Mouse (Mus musculus) thymus, postnatal 4 days (tissue): Measurements from ENCODE around the gene Fbxl17.
A peak's percentile ranks its signal among the peaks of the same experiment; 100 is the strongest.

Source experiments
- DNase-seq: peaks from one replicate; pipeline ENCODE4 v3.0.0; 2021

Gene Fbxl17

DNA sequence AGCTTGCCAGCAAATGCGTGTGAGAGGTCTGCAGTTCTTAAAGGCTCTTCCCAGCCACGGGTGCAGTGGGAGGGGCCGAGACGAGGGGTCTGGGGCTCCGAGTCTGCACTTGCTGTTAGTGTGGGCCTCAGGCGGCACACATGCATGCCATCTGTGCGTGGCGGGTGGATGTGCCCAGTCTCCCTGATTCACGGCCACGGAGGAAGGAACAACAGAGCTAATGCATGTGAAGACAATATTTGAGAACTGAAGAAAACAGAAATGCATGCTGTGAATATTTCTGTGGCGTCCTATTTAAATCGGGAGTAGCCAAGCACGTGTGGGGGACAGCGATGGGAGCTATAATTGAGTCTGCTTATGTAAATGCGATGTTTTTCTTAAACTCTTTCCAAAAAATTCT is 474.6 kb downstream of the Fbxl17 start:
- no peak for DNase-seq

- no peak for DNase-seq
Measured at GRCm38 (mm10) chr17:63017605-63018167, 482.1 kb downstream of the Fbxl17 start.

- no peak for DNase-seq
Measured at GRCm38 (mm10) chr17:63012571-63012923, 487.3 kb downstream of the Fbxl17 start.

DNA sequence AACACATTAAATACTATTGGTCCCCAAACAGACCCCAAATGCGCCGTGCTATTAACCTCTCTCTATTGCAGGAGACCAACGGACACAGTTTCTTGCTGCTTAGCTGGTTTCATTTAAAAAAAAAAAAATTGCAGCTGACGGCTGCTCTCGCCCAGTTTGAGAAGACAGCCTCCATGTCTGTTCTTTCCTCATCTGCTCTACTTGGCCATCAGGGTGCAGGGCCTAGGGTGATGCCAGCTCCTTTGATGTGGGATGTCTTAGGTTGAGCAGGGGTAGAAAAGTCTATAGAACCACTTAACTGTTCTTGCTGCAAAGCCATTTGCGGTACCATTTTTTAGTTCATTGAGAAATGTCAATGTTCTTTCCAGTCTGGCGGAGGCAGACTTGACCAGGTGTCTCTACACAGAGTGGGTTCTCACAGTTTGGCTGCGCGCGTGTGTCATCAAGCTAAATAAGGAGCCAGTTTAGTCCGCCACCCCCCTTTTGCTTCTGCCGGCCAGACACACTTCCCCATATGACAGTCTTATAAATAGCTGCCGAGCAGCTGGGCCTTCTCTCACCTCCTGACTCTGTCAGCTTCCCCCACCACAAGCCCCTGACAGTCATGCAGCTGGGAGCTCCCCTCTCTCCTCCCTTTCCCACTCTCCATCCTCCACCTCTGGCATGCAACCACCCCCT is 487.8 kb downstream of the Fbxl17 start:
- DNase-seq, result peak; percentile 19

- DNase-seq, result no peak
Measured at GRCm38 (mm10) chr17:63010830-63011229, 489.0 kb downstream of the Fbxl17 start.

DNA sequence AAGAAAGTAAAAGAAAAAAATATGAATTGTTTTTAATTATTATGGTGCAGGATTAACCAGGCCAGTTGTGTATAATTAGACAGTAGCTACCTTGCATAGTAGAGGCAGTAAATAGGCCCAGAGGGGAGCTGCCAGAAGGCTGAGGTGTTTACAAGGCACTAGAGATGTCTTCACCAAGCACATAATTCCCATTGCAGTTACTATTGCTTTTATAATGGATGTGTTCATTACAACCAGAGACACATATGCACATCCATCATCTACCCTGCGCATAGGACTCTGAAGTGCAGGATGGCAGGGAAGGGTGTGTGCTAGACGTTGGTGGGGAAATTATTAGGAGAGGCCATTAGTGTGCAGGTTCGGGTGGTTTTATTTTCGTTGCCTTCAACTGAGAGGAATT is 491.0 kb downstream of the Fbxl17 start:
- DNase-seq, result no peak

- DNase-seq, result no peak
Measured at GRCm38 (mm10) chr17:63008277-63008676, 491.5 kb downstream of the Fbxl17 start.

DNA sequence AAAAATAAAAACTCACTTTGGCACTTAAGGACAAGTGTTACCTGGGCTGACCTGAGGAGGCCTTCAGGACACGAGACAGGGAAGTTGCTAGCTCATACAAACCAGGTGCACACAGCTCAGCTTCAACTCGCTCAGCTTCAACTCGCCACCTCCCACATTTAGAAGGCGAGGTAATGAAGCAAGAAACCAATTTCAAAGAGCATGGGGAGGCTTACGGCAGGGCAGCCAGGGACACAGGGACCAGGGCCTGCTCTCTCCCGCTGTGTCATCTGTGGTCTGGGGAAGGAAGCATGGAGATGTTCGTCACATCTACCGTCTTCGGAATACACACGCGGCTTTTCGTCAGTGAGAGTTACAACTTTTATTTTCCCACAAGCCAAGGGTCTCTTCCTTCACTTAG is 491.9 kb downstream of the Fbxl17 start:
- DNase-seq, result no peak
